Mouse (Mus musculus): Measurements from ENCODE around the gene Inpp5a.

Inpp5a gene

DNA sequence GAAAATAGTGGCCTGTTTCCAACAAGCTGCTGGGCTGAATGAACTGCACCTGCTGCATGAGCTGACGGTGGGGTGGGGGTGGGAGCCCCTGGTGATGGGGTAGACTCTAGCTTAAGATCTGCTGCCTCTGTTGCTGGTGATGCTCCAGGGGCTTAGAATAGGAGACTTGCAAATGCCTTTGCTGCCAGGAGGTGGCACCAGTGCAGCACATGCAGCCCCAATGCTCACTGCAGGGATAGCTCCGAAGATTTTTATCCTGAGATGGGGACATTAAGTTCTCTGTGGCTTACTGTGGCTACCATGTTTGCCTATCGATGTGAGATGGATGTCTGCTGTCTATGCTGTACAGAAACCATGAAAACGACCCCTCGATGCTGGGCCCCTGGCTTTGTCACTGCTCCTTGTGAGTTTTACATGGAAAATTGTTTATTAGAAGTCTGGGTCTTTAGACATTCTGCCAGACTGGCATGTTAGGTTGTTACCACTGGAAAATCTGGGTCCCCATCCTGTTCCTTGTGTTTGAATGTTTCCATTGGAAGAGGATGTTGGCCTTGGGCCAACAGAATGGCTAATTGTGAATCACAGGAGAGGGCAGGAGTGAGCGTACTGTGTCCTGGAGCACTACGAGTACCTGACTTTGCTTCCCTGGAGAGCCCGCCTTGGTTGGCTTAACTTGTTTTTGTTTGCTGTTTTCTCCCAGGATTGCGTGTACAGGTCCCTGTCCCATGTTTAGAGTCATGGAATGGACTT, 95.5 kb downstream of the Inpp5a start:
- DNase-seq: peak; percentile 63

GRCm38 (mm10) chr7:139489721-139490211, 100.9 kb downstream of the Inpp5a start:
- peak; percentile 43 for DNase-seq

- DNase-seq: no peak
Measured at GRCm38 (mm10) chr7:139492351-139492750, 103.4 kb downstream of the Inpp5a start.

DNA sequence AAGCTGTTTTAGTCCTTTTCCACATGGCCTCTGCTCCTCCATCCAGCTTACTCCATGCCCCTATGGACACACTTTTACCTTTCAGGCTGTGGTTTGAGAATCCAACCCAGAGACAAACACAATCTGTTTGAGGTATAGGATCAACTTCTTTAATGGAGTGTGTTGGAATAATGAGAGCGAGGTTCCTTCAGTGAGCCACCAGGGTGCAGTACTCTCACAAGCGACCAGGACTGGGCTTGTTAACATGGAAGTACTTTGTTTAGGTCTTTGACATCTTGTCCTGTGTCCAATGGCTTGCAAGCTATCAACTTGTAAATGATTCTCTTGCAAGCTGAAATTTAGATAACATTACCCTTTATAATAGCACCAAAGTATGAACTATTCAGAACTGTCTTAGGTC, 104.0 kb downstream of the Inpp5a start:
- no peak for DNase-seq

GRCm38 (mm10) chr7:139495791-139496190, 106.9 kb downstream of the Inpp5a start:
- no peak for DNase-seq

GRCm38 (mm10) chr7:139498038-139498625, 109.2 kb downstream of the Inpp5a start:
- no peak for DNase-seq

DNA sequence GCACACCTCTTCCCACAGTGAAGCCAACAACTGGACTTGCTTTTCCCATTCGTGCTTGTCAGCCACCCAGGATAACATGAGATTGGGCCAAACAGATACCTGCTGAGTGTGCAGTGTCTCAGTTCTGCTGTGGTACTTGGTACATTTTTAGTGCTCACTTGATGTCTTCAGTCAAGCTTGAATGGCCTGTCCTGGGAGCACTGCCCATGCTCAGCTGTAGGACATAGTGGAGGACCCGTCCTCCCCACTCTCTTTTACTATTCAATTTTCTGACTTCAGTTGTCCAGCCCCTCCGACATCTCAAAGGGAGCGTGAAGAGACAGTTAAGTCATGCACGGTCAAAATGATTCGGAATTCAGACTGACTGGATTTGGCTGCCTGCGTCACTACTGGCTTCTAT, 115.2 kb downstream of the Inpp5a start:
- no peak for DNase-seq

DNA sequence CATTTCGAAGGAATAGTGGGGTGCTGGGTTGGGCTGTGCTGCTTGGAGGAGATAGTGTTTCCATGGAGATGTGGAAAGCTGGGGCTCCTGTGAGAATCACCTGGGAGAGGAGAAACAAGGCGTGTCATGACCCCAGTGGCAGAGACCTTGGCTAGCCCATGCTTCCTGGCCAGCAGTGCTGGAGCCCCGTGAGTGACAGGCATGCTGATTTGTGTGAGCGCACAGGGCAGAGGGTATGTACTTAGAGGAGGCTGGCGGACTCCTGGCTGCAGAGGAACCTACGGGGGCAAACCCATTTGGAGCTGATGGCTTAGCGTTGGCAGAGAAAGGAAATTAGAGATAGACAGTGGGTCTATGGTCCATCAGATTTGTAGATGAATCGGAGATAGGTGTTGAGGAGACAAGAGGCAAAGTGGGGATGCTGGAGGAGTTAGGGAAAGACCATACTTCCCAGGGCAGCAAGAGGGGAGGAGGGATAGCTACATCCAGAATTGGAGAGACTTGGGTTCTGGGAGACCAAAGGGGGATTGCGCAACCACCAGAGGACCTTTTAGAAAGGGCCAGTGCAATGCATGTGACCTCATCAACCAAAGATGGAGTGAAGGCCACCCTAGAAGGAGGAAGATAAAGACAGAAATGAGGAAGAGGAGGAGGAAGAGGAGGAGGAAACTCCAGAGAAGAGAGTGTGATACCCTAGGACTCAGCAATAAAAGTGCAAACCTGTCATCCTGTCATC, 117.9 kb downstream of the Inpp5a start:
- DNase-seq: no peak

DNA sequence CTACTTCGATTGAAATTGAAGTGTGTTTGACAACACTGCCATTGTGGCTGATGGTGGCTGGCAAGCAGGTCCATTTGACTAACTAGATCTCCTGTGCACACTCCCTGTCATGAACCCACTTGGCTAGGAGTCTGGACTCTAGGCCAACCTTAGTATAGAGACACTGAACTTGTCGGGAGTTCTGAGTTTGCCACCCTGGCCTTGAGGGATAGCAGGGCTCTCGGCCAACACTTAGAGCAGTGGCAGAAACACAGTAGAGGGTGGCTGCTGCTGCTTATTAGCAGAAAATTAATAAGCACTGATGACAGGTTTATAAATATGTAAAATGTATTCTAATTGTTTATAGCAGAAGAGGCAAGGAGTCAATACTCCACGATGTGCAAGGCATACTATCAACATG, 120.0 kb downstream of the Inpp5a start:
- no peak for DNase-seq

DNA sequence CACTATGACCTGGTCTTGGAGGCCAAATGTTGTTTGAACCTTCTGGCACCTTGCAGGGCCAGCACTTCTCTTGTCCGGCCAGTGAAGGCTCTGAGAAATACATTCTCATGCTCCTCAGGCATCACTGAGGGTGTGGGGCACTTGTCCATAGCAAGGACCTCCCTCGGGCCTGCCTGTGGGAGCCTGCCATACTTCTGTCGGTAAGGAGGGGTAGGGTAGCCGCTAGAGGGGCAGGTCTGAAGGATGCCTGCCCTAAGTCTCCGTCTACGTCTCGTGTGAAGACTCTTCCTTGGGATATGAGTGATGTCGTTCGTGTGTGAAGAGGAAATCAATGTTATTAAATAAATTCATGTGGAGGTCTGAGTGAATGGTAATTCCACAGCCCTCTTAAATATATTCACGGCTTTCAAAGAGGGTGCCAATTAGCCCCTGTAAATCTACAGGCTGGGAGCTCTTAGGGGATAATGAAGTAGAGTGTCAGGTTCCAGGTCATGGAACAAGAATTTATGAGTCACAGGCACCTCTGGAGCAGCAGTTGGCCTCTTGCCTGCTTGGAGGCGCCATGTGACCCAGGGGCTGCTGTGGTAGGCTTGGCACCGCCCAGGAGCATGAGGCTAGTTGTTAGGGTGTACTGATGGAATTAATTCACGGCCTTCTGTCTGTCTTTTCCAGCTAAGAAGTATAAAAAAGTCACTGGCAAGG, 127.2 kb downstream of the Inpp5a start:
- DNase-seq: no peak

- no peak for DNase-seq
Measured at GRCm38 (mm10) chr7:139516661-139517016, 127.7 kb downstream of the Inpp5a start.

GRCm38 (mm10) chr7:139518352-139518751, 129.4 kb downstream of the Inpp5a start:
- DNase-seq: no peak

- no peak for DNase-seq
Measured at GRCm38 (mm10) chr7:139528309-139529076, 139.6 kb downstream of the Inpp5a start.

DNA sequence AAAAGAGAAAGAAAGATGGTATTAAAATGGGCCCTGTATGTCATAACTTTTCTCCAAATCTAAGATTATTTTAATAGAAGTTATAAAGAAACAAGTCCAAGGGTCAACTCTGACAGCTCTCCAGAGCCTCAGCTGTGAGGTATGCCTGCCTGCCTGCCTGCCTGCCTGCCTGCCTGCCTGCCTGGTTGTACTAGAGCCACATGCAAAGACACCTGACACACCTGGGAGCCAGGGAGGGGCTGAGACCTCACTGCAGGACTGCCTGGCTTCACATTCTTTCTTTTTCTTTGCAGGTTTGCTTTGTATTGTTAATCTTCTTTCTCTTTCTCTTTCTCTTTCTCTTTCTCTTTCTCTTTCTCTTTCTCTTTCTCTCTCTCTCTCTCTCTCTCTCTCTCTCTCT, 140.3 kb downstream of the Inpp5a start:
- no peak for DNase-seq

GRCm38 (mm10) chr7:139530591-139531427, 141.9 kb downstream of the Inpp5a start:
- no peak for DNase-seq

DNA sequence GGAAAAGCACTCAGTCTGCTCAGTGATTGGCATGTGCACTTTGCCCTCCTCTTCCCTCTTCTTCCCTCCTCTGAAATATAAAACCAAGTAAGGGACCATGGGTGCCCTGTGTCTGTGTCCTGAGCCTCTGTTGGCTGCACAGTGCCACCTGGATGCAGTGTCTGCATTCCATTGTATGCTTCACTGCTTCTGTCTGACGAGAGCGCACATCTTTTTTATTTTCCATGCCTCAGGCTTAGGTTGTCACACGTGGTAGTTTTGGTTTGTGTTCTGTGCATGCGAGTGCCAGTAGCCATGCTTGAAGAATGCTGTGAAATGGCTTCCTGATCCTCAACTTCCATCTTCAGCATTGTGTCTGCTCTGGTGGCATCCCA, 142.5 kb downstream of the Inpp5a start:
- no peak for DNase-seq

GRCm38 (mm10) chr7:139536331-139536730, 147.4 kb downstream of the Inpp5a start:
- DNase-seq: no peak

DNA sequence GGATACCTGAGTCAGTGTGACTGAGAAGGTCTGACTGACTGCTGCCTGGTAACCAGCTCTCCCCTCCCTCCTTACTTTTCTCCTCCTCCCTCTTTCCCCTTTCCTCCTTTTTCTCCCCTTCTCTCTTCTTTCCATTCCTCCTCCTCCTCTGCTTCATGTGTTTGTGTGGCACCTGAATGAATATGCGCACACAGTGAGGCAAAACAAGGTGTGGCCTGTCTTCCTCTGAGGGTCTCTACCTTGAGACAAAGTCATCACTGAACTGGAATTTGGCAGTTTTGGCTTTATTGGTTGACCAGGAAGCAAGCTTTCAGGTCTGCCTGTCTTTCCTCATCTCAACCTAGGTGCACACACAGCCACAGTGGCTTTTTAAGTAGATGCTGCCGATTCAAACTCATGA, 147.9 kb downstream of the Inpp5a start:
- DNase-seq: no peak

- DNase-seq: no peak
Measured at GRCm38 (mm10) chr7:139537831-139538230, 148.9 kb downstream of the Inpp5a start.

DNA sequence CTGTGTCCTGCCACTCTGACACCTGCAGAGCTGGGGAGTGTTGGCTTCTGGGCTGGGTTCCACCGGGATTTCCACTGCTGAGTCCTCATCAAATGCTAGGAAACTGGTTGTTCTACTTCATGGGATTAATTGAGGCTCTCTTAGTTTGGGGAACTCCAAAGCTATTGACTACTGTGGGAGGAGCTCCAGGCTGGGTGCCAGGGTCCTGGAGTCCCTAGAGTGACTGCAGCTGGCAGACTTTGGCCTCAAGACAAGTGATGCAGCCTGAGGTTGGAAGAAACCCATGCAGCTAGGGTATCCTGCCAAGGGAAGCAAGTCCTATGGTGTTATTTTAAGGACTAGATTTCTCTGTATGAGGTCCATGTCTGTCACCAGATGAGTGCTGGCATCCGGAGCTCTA, 149.6 kb downstream of the Inpp5a start:
- no peak for DNase-seq

GRCm38 (mm10) chr7:139540601-139541000, 151.7 kb downstream of the Inpp5a start:
- DNase-seq: no peak

DNA sequence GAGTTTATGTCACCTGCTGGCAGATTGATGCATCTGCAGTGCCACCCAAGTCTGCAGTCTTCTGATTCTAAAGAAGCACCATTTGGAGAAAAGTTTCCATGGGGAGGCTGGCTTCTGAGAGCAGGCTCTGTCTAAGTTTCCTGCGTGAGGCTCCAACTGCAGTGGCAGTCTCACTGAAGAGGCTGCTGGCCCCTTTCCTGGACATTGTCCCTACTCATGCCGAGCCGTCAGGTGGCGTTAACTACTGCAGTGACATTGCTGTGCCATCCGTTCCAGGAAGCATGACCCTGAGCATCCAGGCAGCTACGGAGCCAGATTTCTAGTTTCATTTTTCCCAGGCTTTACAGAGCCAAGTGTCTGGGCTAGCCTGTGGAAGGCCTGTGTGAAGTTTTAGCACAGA, 152.5 kb downstream of the Inpp5a start:
- peak; percentile 53 for DNase-seq
